Mouse (Mus musculus): ENCODE measurements around the gene Sf3a3. TPM values are rescaled to one million over a fixed set of nuclear protein-coding genes. Genes with fewer than 3 reads are reported as not detected.
"Not testable (repeated sequence)": the region's sequence is repeated elsewhere in the genome, so short reads cannot be mapped to it uniquely, and the experiment has no call there.

The Sf3a3 gene
- polyA plus RNA-seq, 1 experiment from 2014 or later: 175 TPM

DNA sequence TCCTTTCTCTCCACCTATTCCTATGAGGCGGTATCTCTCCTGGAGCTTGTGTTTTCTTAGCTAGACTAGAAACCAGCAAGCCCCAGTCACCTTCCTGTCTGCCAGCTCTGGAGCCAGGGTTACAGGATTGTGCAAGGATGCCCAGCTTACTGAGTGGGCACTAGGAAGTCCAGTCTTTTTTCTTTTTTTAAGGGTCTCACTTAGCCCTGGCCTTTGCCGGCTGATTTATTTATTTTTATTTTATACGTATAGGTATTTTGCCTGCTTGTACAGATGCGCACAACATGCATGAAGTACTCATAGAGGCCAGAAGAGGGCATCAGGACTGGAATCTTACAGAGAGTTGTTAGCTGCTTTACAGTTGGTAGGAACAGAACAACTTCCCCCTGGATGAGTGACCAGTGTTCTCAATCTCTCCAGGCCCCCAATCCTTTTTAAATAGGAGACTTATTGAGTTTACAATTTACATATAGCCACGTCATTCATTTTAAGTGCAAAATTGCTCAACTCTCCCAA is 3.7 kb upstream of the Sf3a3 start:
- no peak overlapping the region for H3K4me3 ChIP-seq (replicated peaks)
- no peaks in the 10 kb centered on the region for H3K27me3 ChIP-seq
- no peaks in the 10 kb centered on the region for H3K9me3 ChIP-seq (replicated peaks)
- peaks cover 20% of the 10 kb centered on the region for H3K36me3 ChIP-seq
- H3K9ac ChIP-seq: no peak overlapping the region
- H3K27ac ChIP-seq: no peak overlapping the region
- peaks cover 51% of the 10 kb centered on the region for H3K4me1 ChIP-seq
- no peak for ATAC-seq (replicated peaks; ENCODE audit: low FRiP score)
- peak overlapping the region; percentile 75; the same call in 1 of the 2 replicates for H3K4me2 ChIP-seq
- WGBS: 13% methylated on average over 5 of the region's 5 CpGs

DNA sequence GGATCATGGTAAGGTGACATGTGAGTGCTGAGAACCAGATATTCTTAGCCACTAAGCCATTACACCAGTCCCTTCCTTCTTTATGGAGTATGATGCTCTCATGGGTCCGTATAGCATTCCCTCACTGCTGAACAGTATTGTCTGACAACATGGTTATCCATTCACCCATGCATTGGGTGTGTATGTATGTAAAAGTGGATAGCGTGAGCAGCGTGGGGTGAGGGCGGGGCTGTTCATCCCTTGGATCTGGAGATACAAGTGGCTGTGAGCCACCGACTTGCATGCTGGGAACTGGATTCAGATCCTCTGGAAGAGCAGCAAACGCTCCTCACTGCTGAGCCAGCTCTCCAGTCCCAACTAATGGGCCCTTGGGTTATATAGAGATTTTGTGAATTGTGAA is 2.0 kb upstream of the Sf3a3 start:
- WGBS: 85% methylated on average over 6 of the region's 6 CpGs
- no peak overlapping the region for H3K4me3 ChIP-seq (replicated peaks)
- H3K27ac ChIP-seq: no peak overlapping the region
- H3K4me1 ChIP-seq: peaks cover 46% of the 10 kb centered on the region
- H3K36me3 ChIP-seq: peaks cover 23% of the 10 kb centered on the region
- no peak for ATAC-seq (replicated peaks; ENCODE audit: low FRiP score)
- no peaks in the 10 kb centered on the region for H3K9me3 ChIP-seq (replicated peaks)
- no peak overlapping the region for H3K4me2 ChIP-seq
- H3K27me3 ChIP-seq: no peaks in the 10 kb centered on the region
- no peak overlapping the region for H3K9ac ChIP-seq

- not testable (repeated sequence) for H3K9me3 ChIP-seq (replicated peaks); ATAC-seq (replicated peaks; ENCODE audit: low FRiP score); H3K9ac ChIP-seq; H3K27ac ChIP-seq; H3K4me3 ChIP-seq (replicated peaks); H3K4me2 ChIP-seq; H3K27me3 ChIP-seq
- Histone ChIP-seq H3K36me3 (peaks cover 32% of the 10 kb centered on the region), H3K4me1 (peaks cover 37% of the 10 kb centered on the region)
- WGBS: 71% methylated on average over 5 of the region's 5 CpGs
Measured at GRCm38 (mm10) chr4:124713850-124714249, 726 bp upstream of the Sf3a3 start.

DNA sequence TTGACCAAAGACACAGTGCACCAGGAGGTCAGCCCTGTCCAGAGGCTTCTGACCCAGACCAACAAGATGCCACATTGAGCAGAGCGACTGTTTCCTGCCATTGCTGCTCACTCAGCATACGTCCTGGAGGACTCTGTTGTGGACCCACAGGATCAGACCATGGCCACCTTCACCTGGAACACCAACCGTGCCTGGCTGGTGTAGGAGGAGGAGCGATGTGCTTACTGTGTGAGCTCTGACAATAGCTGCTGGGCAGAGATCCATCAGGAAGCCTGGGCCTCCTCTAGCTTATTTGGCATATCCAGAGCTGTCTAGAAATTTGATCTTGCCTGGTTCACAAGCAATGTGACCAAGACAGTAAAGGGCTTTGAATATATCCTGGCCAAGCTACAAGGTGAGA is 4.5 kb downstream of the Sf3a3 start:
- Histone ChIP-seq H3K9me3 (replicated peaks) (no peaks in the 10 kb centered on the region), H3K9ac (no peak overlapping the region), H3K4me2 (no peak overlapping the region), H3K36me3 (peaks cover 84% of the 10 kb centered on the region), H3K4me1 (peaks cover 15% of the 10 kb centered on the region), H3K27ac (no peak overlapping the region), H3K27me3 (no peaks in the 10 kb centered on the region), H3K4me3 (replicated peaks) (no peak overlapping the region)
- ATAC-seq (replicated peaks; ENCODE audit: low FRiP score): no peak
- WGBS: 95% methylated on average over 4 of the region's 4 CpGs

- WGBS: 87% methylated on average over 6 of the region's 6 CpGs
- Histone ChIP-seq H3K4me2 (no peak overlapping the region), H3K9me3 (replicated peaks) (no peaks in the 10 kb centered on the region)
Measured at GRCm38 (mm10) chr4:124726121-124726520, 11.5 kb downstream of the Sf3a3 start.

DNA sequence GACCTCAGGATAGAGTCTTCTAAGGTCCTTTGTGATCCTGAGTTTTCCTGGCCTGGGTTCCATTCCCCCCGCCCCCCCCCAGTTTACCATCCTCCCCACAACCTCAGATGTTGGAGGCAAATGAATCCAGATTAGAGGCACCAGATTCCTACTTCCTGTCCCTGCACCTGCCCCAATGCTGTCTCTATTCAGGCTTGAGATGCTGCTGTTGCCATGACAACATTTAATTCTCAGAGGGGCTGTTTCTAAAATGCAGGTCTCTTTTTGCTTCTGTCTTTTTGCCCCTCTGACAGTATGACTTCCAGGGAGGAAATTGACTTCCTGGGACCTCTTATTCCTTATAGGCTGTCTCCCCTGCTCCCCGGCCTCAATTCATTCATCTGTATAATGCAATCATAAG is 22.4 kb downstream of the Sf3a3 start:
- peaks cover 20% of the 10 kb centered on the region for H3K36me3 ChIP-seq

More at GRCm38 (mm10) chr4:124726121-124726520, 11.5 kb downstream of the Sf3a3 start:
- no peak overlapping the region for H3K27ac ChIP-seq
- H3K27me3 ChIP-seq: no peaks in the 10 kb centered on the region
- H3K4me3 ChIP-seq (replicated peaks): no peak overlapping the region
- H3K9ac ChIP-seq: no peak overlapping the region
- H3K36me3 ChIP-seq: peaks cover 100% of the 10 kb centered on the region
- ATAC-seq (replicated peaks; ENCODE audit: low FRiP score): no peak
- no peaks in the 10 kb centered on the region for H3K4me1 ChIP-seq

GRCm38 (mm10) chr4:124737486-124737885 is 22.9 kb downstream of the Sf3a3 start:
- Histone ChIP-seq H3K4me2 (no peak overlapping the region), H3K4me1 (peaks cover 12% of the 10 kb centered on the region), H3K27me3 (no peaks in the 10 kb centered on the region), H3K9me3 (replicated peaks) (no peaks in the 10 kb centered on the region), H3K27ac (no peak overlapping the region), H3K36me3 (peaks cover 14% of the 10 kb centered on the region), H3K4me3 (replicated peaks) (no peak overlapping the region), H3K9ac (no peak overlapping the region)
- 71% methylated on average over 5 of the region's 5 CpGs for WGBS
- ATAC-seq (replicated peaks; ENCODE audit: low FRiP score): no peak

More for the DNA sequence above, 22.4 kb downstream of the Sf3a3 start:
- H3K9me3 ChIP-seq (replicated peaks): no peaks in the 10 kb centered on the region
- H3K4me1 ChIP-seq: peaks cover 7% of the 10 kb centered on the region
- H3K4me3 ChIP-seq (replicated peaks): no peak overlapping the region
- H3K27ac ChIP-seq: no peak overlapping the region
- 73% methylated on average over 2 of the region's 2 CpGs for WGBS
- no peak for ATAC-seq (replicated peaks; ENCODE audit: low FRiP score)
- no peak overlapping the region for H3K9ac ChIP-seq
- no peak overlapping the region for H3K4me2 ChIP-seq
- H3K27me3 ChIP-seq: no peaks in the 10 kb centered on the region

DNA sequence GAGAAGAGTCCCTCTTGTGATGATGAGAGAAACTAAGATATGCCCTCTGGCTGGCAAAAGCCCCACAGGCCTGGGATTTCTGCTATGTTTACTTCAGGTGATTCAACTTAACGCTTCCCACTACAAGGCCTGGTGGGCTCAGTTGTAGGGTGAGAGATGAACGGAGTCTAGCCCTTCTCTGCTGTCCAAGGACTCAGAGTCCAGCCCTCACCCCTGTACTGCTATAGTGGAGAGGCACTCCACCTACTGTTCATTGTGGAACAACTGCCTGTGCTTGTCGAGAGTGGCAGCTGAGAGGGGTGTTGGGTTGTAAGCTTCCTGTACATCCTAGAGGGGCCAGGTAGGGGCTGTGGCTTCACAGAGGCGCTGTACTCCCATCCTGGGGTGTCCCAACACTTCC is 23.4 kb downstream of the Sf3a3 start:
- no peak overlapping the region for H3K4me3 ChIP-seq (replicated peaks)
- H3K36me3 ChIP-seq: peaks cover 9% of the 10 kb centered on the region
- no peaks in the 10 kb centered on the region for H3K9me3 ChIP-seq (replicated peaks)
- H3K27me3 ChIP-seq: no peaks in the 10 kb centered on the region
- H3K4me2 ChIP-seq: no peak overlapping the region
- no peak overlapping the region for H3K27ac ChIP-seq
- H3K9ac ChIP-seq: no peak overlapping the region
- 56% methylated on average over 4 of the region's 4 CpGs for WGBS
- H3K4me1 ChIP-seq: peaks cover 16% of the 10 kb centered on the region
- no peak for ATAC-seq (replicated peaks; ENCODE audit: low FRiP score)

DNA sequence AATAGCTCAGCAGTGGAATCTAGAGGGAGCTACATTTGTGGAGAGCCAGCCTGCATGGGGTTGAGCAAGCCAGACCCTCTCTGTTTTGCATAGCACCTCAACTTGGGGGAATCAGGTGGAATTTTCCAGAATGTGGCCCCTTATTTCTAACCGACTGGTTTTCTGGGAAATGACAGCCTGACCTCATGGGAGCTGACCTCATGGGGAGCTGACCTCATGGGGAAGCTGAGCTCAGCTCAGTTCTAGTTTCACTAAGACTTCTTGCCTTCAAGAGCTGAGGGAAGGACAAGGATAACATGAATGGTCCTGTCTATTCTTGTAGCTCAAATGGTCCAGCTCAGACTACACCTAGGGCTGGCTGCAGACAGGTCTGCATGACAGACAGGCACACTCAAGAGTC is 24.2 kb downstream of the Sf3a3 start:
- Histone ChIP-seq H3K27me3 (no peaks in the 10 kb centered on the region), H3K4me2 (no peak overlapping the region), H3K27ac (no peak overlapping the region), H3K4me1 (peaks cover 16% of the 10 kb centered on the region), H3K36me3 (peaks cover 1% of the 10 kb centered on the region; the same call in 1 of the 2 replicates), H3K9me3 (replicated peaks) (no peaks in the 10 kb centered on the region), H3K4me3 (replicated peaks) (no peak overlapping the region), H3K9ac (no peak overlapping the region)
- ATAC-seq (replicated peaks; ENCODE audit: low FRiP score): no peak
- WGBS: 45% methylated on average over 1 of the region's 1 CpGs

DNA sequence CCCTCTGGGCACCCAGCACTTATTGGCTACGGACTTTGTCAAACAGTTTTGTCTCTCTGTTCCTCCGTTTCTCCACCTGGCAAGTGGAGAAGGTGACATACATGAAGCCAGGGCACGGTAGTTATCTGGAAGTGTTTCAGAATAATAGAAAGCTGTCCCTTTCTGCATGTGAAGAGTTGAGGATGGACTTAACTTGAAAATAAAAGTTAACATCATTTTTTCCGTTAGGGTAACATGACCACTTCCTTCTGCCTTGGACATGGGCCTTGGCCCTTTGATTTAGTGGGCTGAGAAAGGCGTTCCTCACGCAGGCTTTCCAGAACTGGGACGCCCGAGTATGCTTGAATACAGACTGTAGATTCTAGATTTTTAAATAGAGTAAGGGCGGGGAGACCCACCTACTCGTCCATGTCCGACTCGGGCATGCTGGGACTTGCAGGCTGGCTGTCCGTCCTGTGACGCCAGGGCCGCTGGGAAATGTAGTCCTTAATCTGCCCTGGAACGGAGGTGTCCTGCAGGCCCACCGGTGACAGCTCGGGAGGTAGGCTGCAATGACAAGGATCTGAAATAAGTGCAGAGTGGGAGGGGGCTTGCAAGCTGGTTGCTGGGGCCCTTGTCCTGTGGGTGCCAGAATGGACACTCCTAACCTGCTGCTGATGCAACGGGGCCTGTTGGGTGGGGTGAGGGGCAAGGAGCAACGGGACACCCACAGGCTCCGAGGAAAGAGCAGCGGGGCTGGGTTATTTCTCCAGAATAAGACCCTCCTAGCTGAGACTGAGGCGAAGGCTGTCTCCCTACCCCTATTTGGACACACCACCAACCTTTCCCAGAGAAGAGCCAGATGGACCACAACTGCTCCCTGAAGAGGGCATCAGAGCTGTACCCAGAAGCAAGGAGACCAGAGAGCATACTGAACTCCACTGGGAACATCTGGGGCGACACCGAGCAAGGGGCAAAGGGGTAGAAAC is 27.1 kb downstream of the Sf3a3 start, which contains the start of gene Inpp5b:
Gene Inpp5b (plus strand): TSS at position 475 of the 968 bp plus-strand sequence.
- WGBS: 11% methylated on average over 25 of the region's 25 CpGs
- Histone ChIP-seq H3K9me3 (replicated peaks) (no peaks in the 10 kb centered on the region), H3K4me3 (replicated peaks) (peak within 1 kb of the TSS; percentile 71), H3K4me2 (peak within 1 kb of the TSS; percentile 77), H3K27ac (peak within 1 kb of the TSS; percentile 71), H3K4me1 (peaks cover 16% of the 10 kb centered on the region), H3K36me3 (peaks cover 9% of the 10 kb centered on the region), H3K9ac (peak within 1 kb of the TSS; percentile 62), H3K27me3 (no peaks in the 10 kb centered on the region)
- peak; percentile 94 for ATAC-seq (replicated peaks; ENCODE audit: low FRiP score)

- peak overlapping the region; percentile 71; the same call in 1 of the 2 replicates for H3K4me3 ChIP-seq (replicated peaks)
- H3K4me1 ChIP-seq: peaks cover 16% of the 10 kb centered on the region
- peaks cover 10% of the 10 kb centered on the region for H3K36me3 ChIP-seq
- peak overlapping the region; percentile 77; the same call in 1 of the 2 replicates for H3K4me2 ChIP-seq
- H3K9ac ChIP-seq: no peak overlapping the region
- no peak overlapping the region for H3K27ac ChIP-seq
- no peak for ATAC-seq (replicated peaks; ENCODE audit: low FRiP score)
- 88% methylated on average over 11 of the region's 11 CpGs for WGBS
- H3K27me3 ChIP-seq: no peaks in the 10 kb centered on the region
- no peaks in the 10 kb centered on the region for H3K9me3 ChIP-seq (replicated peaks)
Measured at GRCm38 (mm10) chr4:124742839-124743238, 28.3 kb downstream of the Sf3a3 start.

- Histone ChIP-seq H3K36me3 (peaks cover 10% of the 10 kb centered on the region), H3K4me1 (peaks cover 19% of the 10 kb centered on the region), H3K9ac (no peak overlapping the region), H3K9me3 (replicated peaks) (no peaks in the 10 kb centered on the region), H3K27me3 (no peaks in the 10 kb centered on the region), H3K4me3 (replicated peaks) (no peak overlapping the region), H3K27ac (no peak overlapping the region), H3K4me2 (no peak overlapping the region)
- ATAC-seq (replicated peaks; ENCODE audit: low FRiP score): no peak
- 81% methylated on average over 7 of the region's 7 CpGs for whole genome bisulfite sequencing
Measured at GRCm38 (mm10) chr4:124746577-124746976, 32.0 kb downstream of the Sf3a3 start.

Measured in kidney, embryonic 15.5 days (tissue).